Mouse (Mus musculus): ENCODE data around the gene Dnm1l.
"Not testable (repeated sequence)": the region's sequence is repeated elsewhere in the genome, so short reads cannot be mapped to it uniquely, and the experiment has no call there.

The Dnm1l gene

DNA sequence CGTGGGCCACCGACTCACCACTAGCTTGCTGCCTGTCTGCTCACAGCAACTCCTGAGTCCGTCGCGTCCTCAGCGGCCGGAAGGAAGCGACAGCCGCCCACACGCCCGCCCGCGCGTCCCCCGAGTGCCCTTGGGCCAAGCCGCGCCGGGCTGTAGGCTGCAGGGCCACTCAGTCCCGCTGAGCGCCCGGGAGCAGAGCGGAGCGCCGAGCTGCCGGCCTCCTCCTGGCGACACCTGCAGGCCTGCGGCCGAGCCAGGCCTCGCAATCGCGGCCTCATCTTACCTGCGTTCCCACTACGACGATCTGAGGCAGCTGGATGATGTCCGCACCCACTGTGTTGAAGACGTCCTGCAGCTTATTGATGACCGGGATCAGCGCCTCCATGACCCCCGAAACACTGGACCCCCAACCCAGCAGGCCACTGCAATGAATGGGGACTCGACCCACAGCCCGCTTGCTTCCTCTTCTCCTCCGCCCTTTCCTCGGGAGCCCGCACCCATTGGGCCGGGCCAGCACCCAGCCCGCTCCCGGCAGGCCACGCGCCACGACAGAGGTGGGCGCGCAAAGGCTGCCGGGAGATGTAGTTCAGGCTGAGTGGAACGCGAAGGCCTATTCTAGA, at the start of gene Dnm1l:
Gene Dnm1l (minus strand): TSS at position 479 of the 620 bp plus-strand sequence.
- peak; percentile 68 to 81 for DNase-seq (ENCODE audit: low read depth in 1 of 2, low spot score in 2 of 2)

DNA sequence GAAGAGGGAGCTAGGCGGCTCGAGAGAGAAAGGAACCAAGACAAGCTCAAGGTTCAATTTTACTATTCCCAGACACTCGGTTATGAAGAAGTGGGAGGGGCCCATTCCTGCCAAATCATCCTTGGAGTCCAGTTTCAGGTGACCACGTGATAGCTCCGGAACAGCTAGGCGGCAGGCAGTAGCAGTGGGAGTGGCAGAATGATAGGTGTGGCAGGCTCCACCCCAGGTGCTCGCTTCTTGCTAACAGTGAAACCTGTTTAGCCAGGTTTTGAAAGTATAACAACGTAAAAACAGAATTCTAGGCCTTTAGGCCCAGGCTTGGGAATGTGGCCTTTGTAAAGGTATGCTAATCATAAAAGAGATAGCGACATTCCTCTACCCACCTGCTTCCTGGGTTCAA, 8.5 kb upstream of the Dnm1l start:
- not testable (repeated sequence) for DNase-seq (ENCODE audit: low read depth in 1 of 2, low spot score in 2 of 2)

DNA sequence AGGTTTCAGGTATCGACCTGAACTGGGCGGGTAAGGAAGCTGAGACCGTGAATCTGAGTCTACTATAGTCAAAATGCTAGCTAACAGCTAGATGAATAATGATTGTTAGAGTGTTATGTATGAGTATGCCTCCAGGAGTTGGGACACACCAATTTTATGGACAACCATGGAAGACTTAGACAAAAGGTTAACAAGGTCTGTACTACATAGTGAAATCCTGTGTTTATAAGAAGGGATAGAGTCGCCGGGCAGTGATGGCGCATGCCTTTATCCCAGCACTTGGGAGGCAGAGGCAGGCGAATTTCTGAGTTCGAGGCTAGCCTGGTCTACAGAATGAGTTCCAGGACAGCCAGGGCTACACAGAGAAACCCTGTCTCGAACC, 333 bp upstream of the Dnm1l start:
- not testable (repeated sequence) for DNase-seq (ENCODE audit: low read depth in 1 of 2, low spot score in 2 of 2)

DNA sequence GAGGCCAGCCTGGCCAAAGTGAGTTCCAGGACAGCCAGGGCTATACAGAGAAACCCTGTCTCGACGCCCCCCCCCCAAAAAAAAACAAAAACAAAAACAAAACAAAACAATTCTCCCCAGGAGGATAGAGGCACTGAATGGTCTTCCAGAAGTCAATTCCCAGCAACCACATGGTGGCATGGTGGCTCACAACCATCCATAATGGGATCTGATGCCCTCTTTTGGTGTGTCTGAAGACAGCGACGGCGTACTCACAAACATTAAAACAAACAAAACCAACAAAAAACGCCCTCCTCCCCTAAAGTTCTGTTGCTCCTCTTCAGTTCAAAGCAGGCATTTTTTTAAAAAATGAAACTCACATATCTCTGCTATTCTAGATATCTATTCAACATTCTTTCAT, 851 bp downstream of the Dnm1l start:
- no peak for DNase-seq (ENCODE audit: low read depth in 1 of 2, low spot score in 2 of 2)

DNA sequence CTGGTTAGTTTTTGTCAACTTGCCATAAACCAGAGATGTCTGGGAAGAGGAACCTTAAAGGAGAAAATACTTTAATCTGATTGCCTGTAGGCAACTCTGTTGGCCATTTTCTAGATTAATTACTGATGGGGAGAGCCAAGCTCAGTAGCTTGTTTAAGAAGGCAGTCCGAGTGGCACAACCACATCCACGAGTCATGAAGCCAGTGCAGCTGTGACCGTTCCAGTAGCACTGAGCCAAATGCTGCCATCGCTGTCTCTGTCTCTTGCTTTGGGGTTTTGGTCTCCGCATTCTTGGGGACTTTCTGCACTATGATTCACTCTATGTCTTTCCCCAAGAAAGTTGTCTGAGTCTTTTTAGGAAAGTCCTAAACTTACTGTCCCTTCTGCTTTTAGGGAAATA, 12.3 kb downstream of the Dnm1l start:
- DNase-seq (ENCODE audit: low read depth in 1 of 2, low spot score in 2 of 2), result no peak

DNA sequence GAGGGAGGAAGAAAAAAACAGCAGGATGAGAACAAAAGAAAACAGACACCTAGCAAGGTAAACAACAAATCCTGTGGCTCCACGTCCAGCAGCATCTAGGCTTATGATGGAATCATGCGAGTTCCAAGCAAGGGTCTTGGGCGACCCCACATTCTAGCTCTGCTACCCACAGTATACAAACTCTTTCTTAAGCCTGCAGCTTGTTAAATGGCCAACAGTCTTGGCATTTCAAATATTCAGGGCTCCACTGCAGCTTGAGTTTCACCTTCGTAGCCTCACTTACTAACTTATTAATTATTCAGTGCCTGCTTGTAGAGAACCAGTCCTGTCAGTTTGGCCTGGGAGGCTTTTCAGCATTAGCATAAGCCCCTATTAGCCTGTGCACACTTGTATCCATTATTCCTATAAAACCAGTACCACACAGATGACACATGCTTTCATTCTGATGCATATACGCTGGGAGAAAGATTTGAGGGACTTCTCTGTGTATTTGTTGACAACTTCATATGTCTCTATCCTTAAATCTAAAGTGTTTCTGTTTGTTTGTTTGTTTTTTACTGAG, 32.9 kb downstream of the Dnm1l start:
- DNase-seq (ENCODE audit: low read depth in 1 of 2, low spot score in 2 of 2), result no peak

DNA sequence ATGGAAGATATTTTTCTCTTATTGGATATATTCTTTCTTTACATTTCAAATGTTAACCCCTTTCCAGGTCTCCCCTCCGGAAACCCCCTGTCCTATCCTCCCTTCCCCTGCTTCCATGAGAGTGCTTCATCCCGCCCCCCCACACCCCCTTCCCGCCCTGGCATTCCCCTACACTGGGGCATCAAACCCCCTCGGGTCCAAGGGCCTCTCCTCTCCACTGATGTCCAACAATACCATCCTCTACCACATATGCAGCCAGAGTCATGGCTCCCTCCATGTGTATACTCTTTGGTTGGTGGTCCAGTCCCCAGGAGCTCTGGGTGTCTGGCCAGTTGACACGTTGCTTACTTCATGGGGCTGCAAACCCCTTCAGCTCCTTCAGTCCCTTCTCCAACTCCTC, 47.4 kb downstream of the Dnm1l start:
- no peak for DNase-seq (ENCODE audit: low read depth in 1 of 2, low spot score in 2 of 2)

DNA sequence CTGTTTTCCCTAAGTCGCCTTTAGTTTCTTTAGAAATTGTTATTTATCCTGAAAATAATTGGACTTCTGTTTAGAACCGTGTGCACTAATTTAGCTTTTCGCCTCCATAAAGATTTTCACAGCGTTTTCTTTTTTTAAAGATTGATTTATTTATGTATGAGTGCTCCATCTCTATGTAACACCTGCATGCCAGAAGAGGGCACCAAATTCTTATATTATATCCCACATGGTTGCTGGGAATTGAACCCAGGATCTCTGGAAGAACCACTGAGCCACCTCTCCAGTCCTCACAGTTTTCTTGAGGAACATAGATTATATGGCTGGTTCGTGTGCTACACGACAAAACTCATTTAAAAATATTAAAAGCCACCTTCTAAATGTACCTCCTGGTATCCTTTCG, 54.9 kb downstream of the Dnm1l start:
- no peak for DNase-seq (ENCODE audit: low read depth in 1 of 2, low spot score in 2 of 2)

DNA sequence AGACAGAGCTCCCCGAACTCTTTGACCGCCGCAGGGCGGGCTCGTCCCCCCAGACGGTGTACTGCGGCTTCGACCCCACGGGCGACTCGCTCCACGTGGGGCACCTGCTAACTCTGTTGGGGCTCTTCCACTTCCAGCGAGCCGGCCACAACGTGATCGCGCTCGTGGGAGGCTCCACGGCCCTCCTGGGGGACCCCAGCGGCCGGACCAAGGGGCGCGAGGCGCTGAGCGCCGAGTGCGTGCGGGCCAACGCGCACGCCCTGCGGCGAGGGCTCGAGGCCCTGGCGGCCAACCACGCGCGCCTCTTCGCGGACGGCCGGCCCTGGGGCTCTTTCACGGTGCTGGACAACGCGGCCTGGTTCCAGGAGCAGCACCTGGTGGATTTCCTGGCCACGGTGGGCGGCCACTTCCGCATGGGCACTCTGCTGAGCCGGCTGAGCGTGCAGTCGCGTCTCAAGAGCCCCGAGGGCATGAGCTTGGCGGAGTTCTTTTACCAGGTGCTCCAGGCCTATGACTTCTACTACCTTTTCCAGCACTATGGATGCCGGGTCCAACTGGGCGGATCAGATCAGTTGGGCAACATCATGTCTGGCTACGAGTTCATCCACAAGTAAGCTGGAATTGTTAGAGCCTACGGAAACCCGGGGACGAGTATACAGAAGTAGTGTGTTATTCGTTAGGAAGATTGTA, 55.5 kb downstream of the Dnm1l start:
- DNase-seq (ENCODE audit: low read depth in 1 of 2, low spot score in 2 of 2), result peak; percentile 3 to 5

DNA sequence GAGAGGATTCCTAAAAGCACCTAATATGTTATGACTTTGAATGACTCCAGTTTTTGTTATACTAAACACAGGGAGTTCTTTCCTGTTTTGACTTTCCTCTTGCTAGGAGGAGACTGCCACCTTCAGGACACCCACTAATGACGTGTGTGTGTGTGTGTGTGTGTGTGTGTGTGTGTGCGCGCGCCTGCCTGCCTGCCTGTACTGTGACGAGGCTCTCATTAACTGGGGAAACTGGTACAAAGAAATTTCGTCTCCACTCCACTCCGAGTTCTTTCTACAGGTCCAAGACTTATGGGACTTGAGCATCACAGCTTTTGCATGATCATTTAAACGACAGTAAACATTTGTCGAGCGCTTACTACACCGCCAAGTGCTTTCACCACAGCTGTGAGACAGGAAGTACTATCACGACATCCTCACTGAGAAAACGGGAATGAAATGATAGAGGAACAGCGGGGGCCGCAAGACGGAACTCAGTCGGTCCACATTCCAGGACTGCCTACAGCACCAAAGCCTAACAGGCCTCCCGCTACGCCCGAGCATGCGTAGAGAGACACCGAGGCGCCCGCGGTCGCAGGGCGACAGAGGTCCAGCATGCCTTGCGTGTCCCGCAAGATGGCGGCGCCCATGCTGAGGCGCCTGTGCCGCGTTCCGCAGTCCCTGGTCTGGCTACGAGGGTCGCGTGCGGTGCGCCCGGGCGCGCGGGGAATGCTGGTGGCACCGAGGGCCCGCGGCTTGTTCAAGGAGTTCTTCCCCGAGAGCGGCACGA, 56.2 kb downstream of the Dnm1l start, which contains the start of gene Yars2:
Gene Yars2 (plus strand): TSS at position 597 of the 769 bp plus-strand sequence.
- DNase-seq (ENCODE audit: low read depth in 1 of 2, low spot score in 2 of 2), result peak; percentile 67 to 79

DNA sequence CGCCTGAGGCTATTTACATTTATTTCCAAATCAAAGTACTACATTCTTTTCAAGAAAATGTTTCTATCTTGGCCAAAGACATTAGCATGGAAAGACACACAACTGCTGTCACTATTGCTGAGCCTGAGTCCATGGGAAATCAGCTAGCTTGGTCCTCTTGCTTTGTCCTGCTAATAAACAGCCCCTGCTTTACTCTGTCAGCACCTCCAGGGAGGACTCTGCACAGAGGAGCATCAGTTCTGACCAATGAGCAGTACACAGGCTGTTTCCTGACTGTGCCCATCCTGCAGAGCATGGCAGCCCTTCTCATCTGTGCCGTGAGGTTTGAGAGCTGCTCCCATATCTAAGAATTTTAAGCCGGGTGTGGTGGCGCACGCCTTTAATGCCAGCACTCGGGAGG, 85.0 kb downstream of the Dnm1l start:
- no peak for DNase-seq (ENCODE audit: low read depth in 1 of 2, low spot score in 2 of 2)

DNA sequence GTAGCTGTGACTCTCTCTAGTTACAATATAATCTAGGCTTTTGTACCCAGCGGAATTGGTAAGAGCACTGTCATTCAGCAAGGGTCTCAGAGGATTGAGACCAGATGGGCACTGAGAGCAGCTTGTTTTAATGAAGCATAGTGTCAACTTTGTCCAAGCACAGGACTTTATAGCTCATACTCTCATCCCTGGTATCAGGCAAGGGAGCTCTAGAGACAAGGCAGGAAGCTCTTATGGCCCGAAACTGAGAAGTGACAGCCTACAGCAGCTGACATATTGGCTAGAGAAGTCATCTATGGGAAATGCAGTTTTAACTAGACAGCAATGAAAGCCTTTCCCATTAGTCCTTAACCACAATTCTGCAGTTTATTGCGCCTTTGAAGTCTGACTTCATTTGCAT, 85.8 kb downstream of the Dnm1l start:
- no peak for DNase-seq (ENCODE audit: low read depth in 1 of 2, low spot score in 2 of 2)

DNA sequence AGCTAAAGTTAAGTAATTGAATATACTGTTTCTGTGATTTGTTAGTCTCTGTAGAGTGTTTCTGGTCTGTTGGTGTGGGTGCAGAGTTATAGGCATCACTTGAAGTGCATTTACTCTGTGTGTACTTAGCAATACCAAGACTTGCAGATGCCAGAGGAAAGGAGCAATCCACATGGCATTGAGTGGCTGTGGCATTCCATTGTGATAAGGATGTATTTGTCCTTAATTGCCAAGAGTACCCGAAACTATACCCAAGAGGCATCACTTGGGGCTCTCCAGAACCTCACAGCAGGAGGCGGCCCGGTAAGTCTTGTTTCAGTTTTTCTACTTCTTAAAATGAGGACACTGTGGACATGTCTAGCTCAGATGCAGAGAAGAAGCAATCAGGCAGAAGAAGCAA, 96.3 kb downstream of the Dnm1l start:
- no peak for DNase-seq (ENCODE audit: low read depth in 1 of 2, low spot score in 2 of 2)

Data from monocyte, adult 2 months (primary cell).